Mouse (Mus musculus) myocyte (in vitro differentiated cells): ENCODE results near the gene Actn4.

Source experiments
- CEBPB ChIP-seq: IDR thresholded peaks from 2 replicates; pipeline ENCODE4 v1.6.1; 2011; ENCODE audit warnings: mild to moderate bottlenecking, moderate library complexity; ENCODE audit not compliant: poor library complexity, insufficient read depth, severe bottlenecking
- E2F4 ChIP-seq: IDR thresholded peaks from one replicate; pipeline ENCODE4 v1.6.1; 2011; ENCODE audit warnings: mild to moderate bottlenecking, control low read depth, moderate library complexity; ENCODE audit not compliant: insufficient read depth
- MAX ChIP-seq: IDR thresholded peaks from one replicate; pipeline ENCODE4 v1.6.1; 2011; ENCODE audit warnings: low read depth, mild to moderate bottlenecking, control low read depth
- MYOD1 ChIP-seq, 3 experiments: IDR thresholded peaks; one replicate each; pipeline ENCODE4 v1.6.1; 2011; ENCODE audit warnings: control low read depth in 2 of 3, low read depth in 2 of 3, mild to moderate bottlenecking in 2 of 3, moderate library complexity in 1 of 3; ENCODE audit not compliant: insufficient read length in 2 of 3, control insufficient read depth in 1 of 3
- MYOG ChIP-seq, 3 experiments: IDR thresholded peaks; one replicate each; pipeline ENCODE4 v1.6.1; 2011; ENCODE audit warnings: control low read depth in 2 of 3, low read depth in 2 of 3, mild to moderate bottlenecking in 2 of 3; ENCODE audit not compliant: insufficient read length in 2 of 3, control insufficient read depth in 1 of 3, insufficient read depth in 1 of 3
- POLR2A ChIP-seq: IDR thresholded peaks from one replicate; pipeline ENCODE4 v1.6.1; 2011; ENCODE audit warnings: low read depth, mild to moderate bottlenecking, control low read depth, moderate library complexity; ENCODE audit not compliant: insufficient read length
- POLR2AphosphoS2 ChIP-seq: IDR thresholded peaks from one replicate; pipeline ENCODE4 v1.6.1; 2011; ENCODE audit warnings: low read depth, control low read depth; ENCODE audit not compliant: insufficient read length
- REST ChIP-seq: IDR thresholded peaks from one replicate; pipeline ENCODE4 v1.6.1; 2011; ENCODE audit warnings: mild to moderate bottlenecking, control low read depth, moderate library complexity; ENCODE audit not compliant: insufficient read depth, insufficient read length
- SRF ChIP-seq: IDR thresholded peaks from one replicate; pipeline ENCODE4 v1.6.1; 2011; ENCODE audit warnings: low read depth; ENCODE audit not compliant: control insufficient read depth, insufficient read length
- TCF12 ChIP-seq: IDR thresholded peaks from one replicate; pipeline ENCODE4 v1.6.1; 2011; ENCODE audit warnings: mild to moderate bottlenecking, control low read depth; ENCODE audit not compliant: poor library complexity, insufficient read depth, severe bottlenecking
- TCF3 ChIP-seq: IDR thresholded peaks from one replicate; pipeline ENCODE4 v1.6.1; 2011; ENCODE audit warnings: low read depth, control low read depth; ENCODE audit not compliant: insufficient read length
- USF1 ChIP-seq: IDR thresholded peaks from one replicate; pipeline ENCODE4 v1.6.1; 2011; ENCODE audit warnings: low read depth, mild to moderate bottlenecking, control low read depth, moderate library complexity

DNA sequence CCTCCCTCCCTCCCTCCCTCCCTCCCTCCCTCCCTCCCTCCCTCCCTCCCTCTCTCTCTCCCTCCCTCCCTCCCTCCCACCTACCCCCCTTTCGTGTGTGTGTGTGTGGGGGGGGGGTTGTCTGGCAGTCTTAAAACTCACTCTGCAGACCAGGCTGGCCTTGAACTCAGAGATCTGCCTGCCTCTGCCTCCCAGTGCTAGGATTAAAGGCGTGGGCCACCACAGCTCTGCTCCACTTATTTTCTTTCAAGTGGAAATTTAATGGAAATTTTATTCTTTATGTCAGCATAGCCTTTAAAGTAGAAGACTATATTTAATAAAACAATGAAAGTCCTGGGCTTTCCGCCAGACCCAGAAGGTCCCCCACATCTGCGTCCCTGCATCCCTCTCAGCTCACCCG, 4.0 kb upstream of the Actn4 start:
- TF ChIP-seq USF1 (no peak), SRF (no peak), REST (no peak), POLR2A (no peak), MYOG (IDR thresholded peaks at IDR 0.05; ENCODE audit: control insufficient read depth in 1 of 3, insufficient read depth in 1 of 3, insufficient read length in 2 of 3, low read depth in 2 of 3) (no peak), CEBPB (no peak), MYOD1 (IDR thresholded peaks at IDR 0.05; ENCODE audit: control insufficient read depth in 1 of 3, insufficient read length in 2 of 3, low read depth in 2 of 3) (no peak), MAX (no peak), TCF3 (no peak), TCF12 (no peak), POLR2AphosphoS2 (no peak), E2F4 (no peak)
